21 mouse cellular contexts compared by ENCODE assay signal in genomic region chr13:32227874-32228562, GRCm38 (mm10).
"Had no signal": no experiment of that assay in that cellular context is flagged by ENCODE, and none has a peak within 500 bp of the region (broad histone marks: within the 10 kb centered on the region; RNA-seq: fewer than 3 reads in every experiment).

No protein-coding gene starts in this region.

- ATAC-seq: intestine, embryonic 16.5 days; midbrain, embryonic 15.5 days had no signal

- H3K4me2 ChIP-seq: kidney, embryonic 15.5 days; limb, embryonic 13.5 days; liver, embryonic 13.5 days; lung, embryonic 14.5 days; midbrain, embryonic 12.5 days; midbrain, embryonic 15.5 days; neural tube, embryonic 12.5 days; neural tube, embryonic 15.5 days; stomach, embryonic 15.5 days had no signal

- H3K4me1 ChIP-seq: kidney, embryonic 15.5 days; limb, embryonic 13.5 days; midbrain, embryonic 12.5 days; midbrain, embryonic 15.5 days; neural tube, embryonic 12.5 days; neural tube, embryonic 15.5 days; stomach, embryonic 15.5 days had no signal

- H3K27ac ChIP-seq: kidney, embryonic 15.5 days; left cerebral cortex, adult 2 months; limb, embryonic 13.5 days; liver, embryonic 13.5 days; midbrain, embryonic 12.5 days; midbrain, embryonic 15.5 days; neural tube, embryonic 12.5 days; neural tube, embryonic 15.5 days; stomach, embryonic 15.5 days had no signal

- H3K9me3 ChIP-seq: kidney, embryonic 15.5 days; limb, embryonic 13.5 days; liver, embryonic 13.5 days; midbrain, embryonic 12.5 days; midbrain, embryonic 15.5 days; neural tube, embryonic 12.5 days; neural tube, embryonic 15.5 days; stomach, embryonic 15.5 days had no signal

- H3K27me3 ChIP-seq: kidney, embryonic 15.5 days; limb, embryonic 13.5 days; liver, embryonic 13.5 days; midbrain, embryonic 12.5 days; midbrain, embryonic 15.5 days; neural tube, embryonic 12.5 days; neural tube, embryonic 15.5 days; stomach, embryonic 15.5 days had no signal

- DNase-seq: kidney, adult 8-10 months; kidney, postnatal 10 days; kidney, postnatal 36 days; layer of hippocampus, postnatal 36 days; left cerebral cortex, postnatal 4 days; liver, embryonic 13.5 days; lung, embryonic 14.5 days; lung, postnatal 10 days; lung, postnatal 36 days; right cerebral cortex, postnatal 25 days; spleen, adult 18-20 months; thymus, postnatal 25 days had no signal

- H3K9ac ChIP-seq: kidney, embryonic 15.5 days; limb, embryonic 13.5 days; liver, embryonic 13.5 days; lung, embryonic 14.5 days; midbrain, embryonic 12.5 days; midbrain, embryonic 15.5 days; neural tube, embryonic 12.5 days; neural tube, embryonic 15.5 days; stomach, embryonic 15.5 days had no signal

- H3K36me3 ChIP-seq: kidney, embryonic 15.5 days; limb, embryonic 13.5 days; liver, embryonic 13.5 days; midbrain, embryonic 12.5 days; midbrain, embryonic 15.5 days; neural tube, embryonic 12.5 days; neural tube, embryonic 15.5 days; stomach, embryonic 15.5 days had no signal

- H3K4me3 ChIP-seq: kidney, embryonic 15.5 days; left cerebral cortex, adult 2 months; limb, embryonic 13.5 days; liver, embryonic 13.5 days; midbrain, embryonic 12.5 days; midbrain, embryonic 15.5 days; neural tube, embryonic 12.5 days; neural tube, embryonic 15.5 days; stomach, embryonic 15.5 days had no signal
